Mouse (Mus musculus) ES-Bruce4 (cell line): ENCODE results near the gene Ralb.

Experiments
- CTCF ChIP-seq: IDR thresholded peaks from one replicate; pipeline ENCODE4 v1.8.1; 2011; ENCODE audit warnings: low read depth, low read length
- POLR2A ChIP-seq: IDR thresholded peaks from one replicate; pipeline ENCODE4 v1.8.1; 2011; ENCODE audit warnings: low read length; ENCODE audit not compliant: insufficient read depth

DNA sequence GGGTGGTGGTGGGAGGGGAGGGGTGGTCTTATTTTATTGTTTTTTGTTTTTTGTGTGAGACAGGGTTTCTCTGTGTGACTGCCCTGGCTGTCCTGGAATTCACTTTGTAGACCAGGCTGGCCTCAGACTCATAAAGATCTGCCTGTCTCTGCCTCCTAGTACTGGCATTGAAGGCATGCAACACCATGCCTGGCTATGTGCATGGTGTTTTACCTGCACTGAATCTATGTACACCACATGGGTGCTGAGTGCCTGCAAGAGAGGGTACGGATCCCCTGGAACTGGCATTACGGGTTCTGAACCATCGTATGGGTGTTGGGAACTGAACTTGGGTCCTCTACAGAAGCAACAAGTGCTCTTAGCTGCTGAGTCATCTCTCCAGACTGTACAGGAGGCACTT is 1.4 kb upstream of the Ralb start:
- no peak for TF ChIP-seq POLR2A
- TF ChIP-seq CTCF = no peak
